Mouse (Mus musculus): ENCODE measurements at regions not wholly inside any gene's neighbourhood (a gene's known extent, or its start where the extent isn't known, plus 50 kb on each side); places are given as distances from the start of the nearest gene placed in this dataset.
A peak's percentile ranks its signal among the peaks of the same experiment; 100 is the strongest.
"Not testable (repeated sequence)": the region's sequence is repeated elsewhere in the genome, so short reads cannot be mapped to it uniquely, and the experiment has no call there.

- Histone ChIP-seq H3K27me3 (ENCODE audit: poor library complexity, severe bottlenecking) (0 out of 2 replicates have a peak, but pooled peaks cover 11% of the 10 kb centered on the region), H3K4me3 (no peak overlapping the region), H3K27ac (peak overlapping the region; percentile 70), H3K4me1 (peaks cover 47% of the 10 kb centered on the region), H3K9me3 (no peaks in the 10 kb centered on the region), H3K36me3 (replicated peaks) (no peaks in the 10 kb centered on the region)
- 66% methylated on average over 3 of the region's 3 CpGs for WGBS
- no peak for DNase-seq (ENCODE audit: extremely low spot score, low spot score)
Observed at GRCm38 (mm10) chr16:31538606-31539005, 116.5 kb downstream of the Bdh1 start.

GRCm38 (mm10) chr16:31543499-31544170, 119.6 kb upstream of the Dlg1 start:
- 71% methylated on average over 10 of the region's 10 CpGs for WGBS
- no peak for DNase-seq (ENCODE audit: extremely low spot score, low spot score)
- Histone ChIP-seq H3K4me3 (no peak overlapping the region), H3K4me1 (peaks cover 55% of the 10 kb centered on the region), H3K9me3 (no peaks in the 10 kb centered on the region), H3K27me3 (ENCODE audit: poor library complexity, severe bottlenecking) (peaks cover 36% of the 10 kb centered on the region), H3K27ac (peak overlapping the region; percentile 58), H3K36me3 (replicated peaks) (no peaks in the 10 kb centered on the region)

GRCm38 (mm10) chr16:31546062-31546827, 117.0 kb upstream of the Dlg1 start:
- H3K4me1 ChIP-seq, result peaks cover 71% of the 10 kb centered on the region
- H3K9me3 ChIP-seq, result no peaks in the 10 kb centered on the region
- peak; percentile 73 for DNase-seq (ENCODE audit: extremely low spot score, low spot score)
- H3K27me3 ChIP-seq (ENCODE audit: poor library complexity, severe bottlenecking), result peaks cover 33% of the 10 kb centered on the region
- peak overlapping the region; percentile 92 for H3K27ac ChIP-seq
- WGBS, result under 1% methylated on average over 18 of the region's 18 CpGs
- peak overlapping the region; percentile 43 for H3K4me3 ChIP-seq
- H3K36me3 ChIP-seq (replicated peaks), result no peaks in the 10 kb centered on the region

GRCm38 (mm10) chr16:31546828-31547224, 116.4 kb upstream of the Dlg1 start:
- H3K27me3 ChIP-seq (ENCODE audit: poor library complexity, severe bottlenecking), result peaks cover 31% of the 10 kb centered on the region
- peak overlapping the region; percentile 92 for H3K27ac ChIP-seq
- no peaks in the 10 kb centered on the region for H3K9me3 ChIP-seq
- WGBS, result 0% methylated on average over 2 of the region's 2 CpGs
- peaks cover 76% of the 10 kb centered on the region for H3K4me1 ChIP-seq
- peak overlapping the region; percentile 43 for H3K4me3 ChIP-seq
- H3K36me3 ChIP-seq (replicated peaks), result no peaks in the 10 kb centered on the region
- peak; percentile 66 for DNase-seq (ENCODE audit: extremely low spot score, low spot score)

GRCm38 (mm10) chr16:31547391-31547790, 115.9 kb upstream of the Dlg1 start:
- Histone ChIP-seq H3K27ac (peak overlapping the region; percentile 92), H3K9me3 (no peaks in the 10 kb centered on the region), H3K4me3 (0 out of 2 replicates have a peak overlapping the region, but pooled peaks have one; percentile 43), H3K27me3 (ENCODE audit: poor library complexity, severe bottlenecking) (peaks cover 31% of the 10 kb centered on the region), H3K36me3 (replicated peaks) (no peaks in the 10 kb centered on the region), H3K4me1 (peaks cover 82% of the 10 kb centered on the region)
- WGBS, result 21% methylated on average over 10 of the region's 10 CpGs
- DNase-seq (ENCODE audit: extremely low spot score, low spot score), result peak; percentile 36

GRCm38 (mm10) chr16:31549975-31550374, 113.3 kb upstream of the Dlg1 start:
- Histone ChIP-seq H3K27me3 (ENCODE audit: poor library complexity, severe bottlenecking) (peaks cover 12% of the 10 kb centered on the region), H3K4me3 (no peak overlapping the region), H3K27ac (no peak overlapping the region), H3K4me1 (peaks cover 78% of the 10 kb centered on the region), H3K9me3 (no peaks in the 10 kb centered on the region), H3K36me3 (replicated peaks) (no peaks in the 10 kb centered on the region)
- 81% methylated on average over 5 of the region's 5 CpGs for WGBS
- no peak for DNase-seq (ENCODE audit: extremely low spot score, low spot score)

GRCm38 (mm10) chr16:31550539-31550938, 112.7 kb upstream of the Dlg1 start:
- WGBS, result 90% methylated on average over 2 of the region's 2 CpGs
- H3K4me3 ChIP-seq; H3K27me3 ChIP-seq (ENCODE audit: poor library complexity, severe bottlenecking); DNase-seq (ENCODE audit: extremely low spot score, low spot score); H3K36me3 ChIP-seq (replicated peaks); H3K9me3 ChIP-seq: not testable (repeated sequence)
- Histone ChIP-seq H3K27ac (peak overlapping the region; percentile 77; the same call in 1 of the 2 replicates), H3K4me1 (peaks cover 72% of the 10 kb centered on the region)

GRCm38 (mm10) chr16:31551416-31552151, 111.7 kb upstream of the Dlg1 start:
- H3K36me3 ChIP-seq (replicated peaks), result no peaks in the 10 kb centered on the region
- no peaks in the 10 kb centered on the region; the same call in 1 of the 2 replicates for H3K9me3 ChIP-seq
- no peak overlapping the region for H3K4me3 ChIP-seq
- DNase-seq (ENCODE audit: extremely low spot score, low spot score), result peak; percentile 54
- peaks cover 61% of the 10 kb centered on the region for H3K4me1 ChIP-seq
- WGBS, result 32% methylated on average over 11 of the region's 11 CpGs
- H3K27ac ChIP-seq, result peak overlapping the region; percentile 77
- H3K27me3 ChIP-seq (ENCODE audit: poor library complexity, severe bottlenecking), result no peaks in the 10 kb centered on the region; the same call in 1 of the 2 replicates

GRCm38 (mm10) chr16:31553361-31554146, 109.7 kb upstream of the Dlg1 start:
- 82% methylated on average over 8 of the region's 8 CpGs for WGBS
- Histone ChIP-seq H3K4me1 (peaks cover 44% of the 10 kb centered on the region), H3K27ac (peak overlapping the region; percentile 56), H3K36me3 (replicated peaks) (no peaks in the 10 kb centered on the region), H3K27me3 (ENCODE audit: poor library complexity, severe bottlenecking) (no peaks in the 10 kb centered on the region; the same call in 1 of the 2 replicates), H3K4me3 (no peak overlapping the region), H3K9me3 (peaks cover 5% of the 10 kb centered on the region; the same call in 1 of the 2 replicates)
- DNase-seq (ENCODE audit: extremely low spot score, low spot score), result no peak

GRCm38 (mm10) chr16:31560426-31560825, 102.8 kb upstream of the Dlg1 start:
- Histone ChIP-seq H3K27ac (no peak overlapping the region), H3K9me3 (peaks cover 5% of the 10 kb centered on the region; the same call in 1 of the 2 replicates), H3K27me3 (ENCODE audit: poor library complexity, severe bottlenecking) (no peaks in the 10 kb centered on the region), H3K36me3 (replicated peaks) (no peaks in the 10 kb centered on the region), H3K4me3 (no peak overlapping the region), H3K4me1 (peaks cover 6% of the 10 kb centered on the region)
- DNase-seq (ENCODE audit: extremely low spot score, low spot score), result no peak

GRCm38 (mm10) chr16:31564926-31565325, 98.3 kb upstream of the Dlg1 start:
- H3K36me3 ChIP-seq (replicated peaks), result no peaks in the 10 kb centered on the region
- H3K4me1 ChIP-seq, result no peaks in the 10 kb centered on the region
- no peak overlapping the region for H3K4me3 ChIP-seq
- WGBS, result 86% methylated on average over 5 of the region's 5 CpGs
- H3K27ac ChIP-seq, result no peak overlapping the region
- no peak for DNase-seq (ENCODE audit: extremely low spot score, low spot score)
- H3K27me3 ChIP-seq (ENCODE audit: poor library complexity, severe bottlenecking), result no peaks in the 10 kb centered on the region
- no peaks in the 10 kb centered on the region for H3K9me3 ChIP-seq

GRCm38 (mm10) chr16:31568316-31568715, 94.9 kb upstream of the Dlg1 start:
- Histone ChIP-seq H3K27me3 (ENCODE audit: poor library complexity, severe bottlenecking) (no peaks in the 10 kb centered on the region), H3K27ac (no peak overlapping the region), H3K9me3 (no peaks in the 10 kb centered on the region), H3K36me3 (replicated peaks) (no peaks in the 10 kb centered on the region), H3K4me1 (no peaks in the 10 kb centered on the region), H3K4me3 (no peak overlapping the region)
- DNase-seq (ENCODE audit: extremely low spot score, low spot score), result no peak
- 92% methylated on average over 6 of the region's 6 CpGs for WGBS
